Mouse (Mus musculus): Measurements from ENCODE around the gene Cenpu. TPM values are rescaled to one million over a fixed set of nuclear protein-coding genes. Genes with fewer than 3 reads are reported as not detected.
A peak's percentile ranks its signal among the peaks of the same experiment; 100 is the strongest.

The Cenpu gene
- polyA plus RNA-seq, 1 experiment from 2014 or later: 14.4 TPM

- H3K4me1 ChIP-seq: peaks cover 3% of the 10 kb centered on the region; the same call in 1 of the 2 replicates
- 63% methylated on average over 10 of the region's 10 CpGs for WGBS
- H3K27me3 ChIP-seq (replicated peaks): no peaks in the 10 kb centered on the region
- no peak overlapping the region for H3K27ac ChIP-seq
- ATAC-seq (ENCODE audit: insufficient read depth, low FRiP score, low read depth): no peak
- no peaks in the 10 kb centered on the region for H3K9me3 ChIP-seq
- H3K4me3 ChIP-seq (replicated peaks): no peak overlapping the region
- H3K9ac ChIP-seq: no peak overlapping the region
- 0 out of 2 replicates have a peak, but pooled peaks cover 4% of the 10 kb centered on the region for H3K36me3 ChIP-seq
- H3K4me2 ChIP-seq: no peak overlapping the region
Observed at GRCm38 (mm10) chr8:46526821-46527220, 25.0 kb upstream of the Cenpu start.

DNA sequence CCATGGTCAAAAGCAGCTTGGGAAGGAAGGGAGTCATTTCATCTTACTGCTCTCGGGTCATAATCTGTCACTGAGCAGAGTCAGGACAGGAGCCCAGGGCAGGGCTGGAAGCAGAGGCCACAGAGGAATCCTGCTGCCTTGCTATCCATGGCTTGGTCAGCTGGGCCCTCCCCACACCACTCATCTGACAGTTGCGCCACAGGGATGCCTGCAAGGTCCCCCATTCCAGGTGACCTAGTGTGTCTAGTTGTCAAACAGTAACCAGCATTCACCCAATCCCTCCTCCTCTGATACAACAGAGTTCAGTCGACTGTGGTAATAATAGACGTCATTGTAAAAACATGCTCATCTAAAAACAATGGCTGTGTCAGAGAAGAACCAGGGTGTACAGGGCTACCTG lies 22.3 kb upstream of the Cenpu start:
- no peaks in the 10 kb centered on the region for H3K36me3 ChIP-seq
- no peaks in the 10 kb centered on the region for H3K9me3 ChIP-seq
- H3K27ac ChIP-seq: no peak overlapping the region
- H3K4me1 ChIP-seq: peaks cover 3% of the 10 kb centered on the region; the same call in 1 of the 2 replicates
- H3K4me3 ChIP-seq (replicated peaks): no peak overlapping the region
- H3K27me3 ChIP-seq (replicated peaks): no peaks in the 10 kb centered on the region
- no peak overlapping the region for H3K4me2 ChIP-seq
- no peak overlapping the region for H3K9ac ChIP-seq
- 74% methylated on average over 4 of the region's 4 CpGs for whole genome bisulfite sequencing
- ATAC-seq (ENCODE audit: insufficient read depth, low FRiP score, low read depth): peak; percentile 27; the same call in 1 of the 2 replicates

DNA sequence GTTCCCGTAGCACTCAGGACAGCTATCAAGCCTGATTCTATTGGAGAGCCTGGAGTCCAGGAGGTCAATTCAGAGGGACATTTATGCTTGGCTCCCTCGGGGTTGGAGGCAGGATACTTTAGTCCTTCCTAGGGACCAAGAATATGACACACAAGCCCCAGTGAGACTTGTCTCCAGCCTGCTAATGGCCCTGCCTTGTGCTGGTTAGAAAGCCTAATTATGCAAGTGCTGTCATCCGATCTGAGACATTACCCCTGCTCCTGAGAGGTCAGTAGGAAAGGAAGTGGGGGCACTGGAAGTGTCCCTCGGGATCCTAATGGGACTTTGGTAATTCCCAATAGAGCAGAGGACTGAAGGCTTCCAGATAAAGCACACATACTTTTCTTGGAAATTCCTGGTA lies 21.3 kb upstream of the Cenpu start:
- Histone ChIP-seq H3K4me2 (no peak overlapping the region), H3K27me3 (replicated peaks) (no peaks in the 10 kb centered on the region), H3K27ac (no peak overlapping the region), H3K9ac (no peak overlapping the region), H3K36me3 (no peaks in the 10 kb centered on the region), H3K4me3 (replicated peaks) (no peak overlapping the region), H3K4me1 (peaks cover 3% of the 10 kb centered on the region; the same call in 1 of the 2 replicates), H3K9me3 (no peaks in the 10 kb centered on the region)
- ATAC-seq (ENCODE audit: insufficient read depth, low FRiP score, low read depth): no peak
- WGBS: 57% methylated on average over 4 of the region's 4 CpGs

DNA sequence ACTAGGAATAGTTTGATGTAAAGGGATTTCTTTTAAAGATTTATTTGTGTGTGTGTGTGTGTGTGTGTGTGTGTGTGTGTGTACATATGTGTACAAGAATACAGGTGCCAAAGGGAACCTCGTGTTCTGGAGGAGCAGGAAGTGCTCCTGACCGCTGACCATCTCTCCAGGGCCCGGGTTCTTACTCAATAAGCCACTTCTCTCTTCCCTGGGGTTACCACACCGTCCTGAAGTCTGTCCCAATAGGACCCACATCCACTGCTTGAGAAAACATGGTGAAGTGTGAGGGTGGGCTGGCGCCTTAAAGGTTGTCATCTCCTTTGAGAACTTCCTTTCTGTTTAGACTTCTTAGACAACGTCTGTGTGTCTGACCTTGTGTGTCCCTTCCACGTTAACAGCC lies 17.9 kb upstream of the Cenpu start:
- Histone ChIP-seq H3K9ac (no peak overlapping the region), H3K4me1 (no peaks in the 10 kb centered on the region), H3K4me2 (no peak overlapping the region), H3K36me3 (no peaks in the 10 kb centered on the region), H3K4me3 (replicated peaks) (no peak overlapping the region), H3K27ac (no peak overlapping the region), H3K27me3 (replicated peaks) (no peaks in the 10 kb centered on the region), H3K9me3 (no peaks in the 10 kb centered on the region)
- no peak for ATAC-seq (ENCODE audit: insufficient read depth, low FRiP score, low read depth)
- WGBS: 84% methylated on average over 7 of the region's 7 CpGs

DNA sequence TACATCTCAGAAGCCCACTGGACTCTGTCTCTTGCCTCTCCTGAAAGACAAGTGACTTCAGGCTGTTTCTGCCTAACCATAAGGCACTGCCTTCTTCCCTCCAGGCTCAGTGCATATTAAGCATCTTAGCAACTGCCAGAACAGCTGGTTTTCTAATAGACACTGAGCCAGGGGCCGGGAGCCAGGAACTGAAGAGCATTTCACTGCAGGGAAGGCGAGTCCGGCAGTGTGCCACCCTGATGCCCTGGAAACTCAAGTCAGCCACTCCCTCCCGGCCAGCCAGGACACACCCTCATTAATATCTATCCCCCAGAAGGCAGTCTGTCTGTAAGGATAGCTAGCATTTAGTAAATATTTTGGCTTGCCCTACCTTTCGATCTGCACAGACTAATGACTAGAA lies 12.1 kb upstream of the Cenpu start:
- Histone ChIP-seq H3K9ac (no peak overlapping the region), H3K4me1 (peaks cover 12% of the 10 kb centered on the region; the same call in 1 of the 2 replicates), H3K36me3 (no peaks in the 10 kb centered on the region), H3K9me3 (no peaks in the 10 kb centered on the region), H3K4me2 (no peak overlapping the region), H3K4me3 (replicated peaks) (no peak overlapping the region), H3K27me3 (replicated peaks) (no peaks in the 10 kb centered on the region), H3K27ac (no peak overlapping the region)
- peak; percentile 90 for ATAC-seq (ENCODE audit: insufficient read depth, low FRiP score, low read depth)
- WGBS: 48% methylated on average over 5 of the region's 5 CpGs

- ATAC-seq (ENCODE audit: insufficient read depth, low FRiP score, low read depth): no peak
- WGBS: 71% methylated on average over 7 of the region's 7 CpGs
Observed at GRCm38 (mm10) chr8:46543191-46543590, 8.6 kb upstream of the Cenpu start.

DNA sequence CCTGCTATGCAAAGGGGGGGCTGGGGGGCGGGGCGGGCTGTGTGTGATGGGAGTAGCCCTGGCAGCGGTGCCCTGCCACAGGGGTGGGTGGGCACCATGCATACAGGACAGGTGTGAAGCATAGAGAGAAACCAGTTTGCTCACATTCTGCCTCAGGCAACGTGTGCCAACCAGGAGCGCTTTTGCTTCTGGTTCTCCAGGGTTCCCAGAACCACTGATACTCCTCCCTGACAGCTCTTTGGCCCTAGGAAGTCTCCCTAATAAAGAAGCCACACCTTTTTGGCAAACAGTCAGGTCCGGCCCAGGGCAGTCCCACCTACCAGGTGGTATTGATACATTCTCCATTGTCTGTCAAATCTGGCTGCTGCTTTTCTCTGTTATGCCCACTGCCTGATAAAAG lies 8.2 kb upstream of the Cenpu start:
- WGBS: 43% methylated on average over 6 of the region's 6 CpGs
- H3K9me3 ChIP-seq: no peaks in the 10 kb centered on the region

More at GRCm38 (mm10) chr8:46543191-46543590, 8.6 kb upstream of the Cenpu start:
- Histone ChIP-seq H3K27ac (no peak overlapping the region), H3K36me3 (no peaks in the 10 kb centered on the region), H3K9me3 (no peaks in the 10 kb centered on the region), H3K4me1 (peaks cover 12% of the 10 kb centered on the region; the same call in 1 of the 2 replicates), H3K9ac (no peak overlapping the region), H3K4me2 (no peak overlapping the region), H3K4me3 (replicated peaks) (no peak overlapping the region), H3K27me3 (replicated peaks) (no peaks in the 10 kb centered on the region)

GRCm38 (mm10) chr8:46545854-46546253 lies 6.0 kb upstream of the Cenpu start:
- 85% methylated on average over 5 of the region's 5 CpGs for WGBS
- no peak overlapping the region for H3K4me2 ChIP-seq
- no peaks in the 10 kb centered on the region for H3K36me3 ChIP-seq
- no peak overlapping the region for H3K27ac ChIP-seq
- no peak overlapping the region for H3K4me3 ChIP-seq (replicated peaks)
- peaks cover 6% of the 10 kb centered on the region; the same call in 1 of the 2 replicates for H3K4me1 ChIP-seq
- H3K27me3 ChIP-seq (replicated peaks): no peaks in the 10 kb centered on the region
- no peaks in the 10 kb centered on the region for H3K9me3 ChIP-seq
- no peak overlapping the region for H3K9ac ChIP-seq
- ATAC-seq (ENCODE audit: insufficient read depth, low FRiP score, low read depth): no peak

More for the DNA sequence above, 8.2 kb upstream of the Cenpu start:
- ATAC-seq (ENCODE audit: insufficient read depth, low FRiP score, low read depth): no peak
- Histone ChIP-seq H3K36me3 (no peaks in the 10 kb centered on the region), H3K27me3 (replicated peaks) (no peaks in the 10 kb centered on the region), H3K9ac (no peak overlapping the region), H3K27ac (no peak overlapping the region), H3K4me1 (peaks cover 12% of the 10 kb centered on the region; the same call in 1 of the 2 replicates), H3K4me3 (replicated peaks) (no peak overlapping the region), H3K4me2 (no peak overlapping the region)

DNA sequence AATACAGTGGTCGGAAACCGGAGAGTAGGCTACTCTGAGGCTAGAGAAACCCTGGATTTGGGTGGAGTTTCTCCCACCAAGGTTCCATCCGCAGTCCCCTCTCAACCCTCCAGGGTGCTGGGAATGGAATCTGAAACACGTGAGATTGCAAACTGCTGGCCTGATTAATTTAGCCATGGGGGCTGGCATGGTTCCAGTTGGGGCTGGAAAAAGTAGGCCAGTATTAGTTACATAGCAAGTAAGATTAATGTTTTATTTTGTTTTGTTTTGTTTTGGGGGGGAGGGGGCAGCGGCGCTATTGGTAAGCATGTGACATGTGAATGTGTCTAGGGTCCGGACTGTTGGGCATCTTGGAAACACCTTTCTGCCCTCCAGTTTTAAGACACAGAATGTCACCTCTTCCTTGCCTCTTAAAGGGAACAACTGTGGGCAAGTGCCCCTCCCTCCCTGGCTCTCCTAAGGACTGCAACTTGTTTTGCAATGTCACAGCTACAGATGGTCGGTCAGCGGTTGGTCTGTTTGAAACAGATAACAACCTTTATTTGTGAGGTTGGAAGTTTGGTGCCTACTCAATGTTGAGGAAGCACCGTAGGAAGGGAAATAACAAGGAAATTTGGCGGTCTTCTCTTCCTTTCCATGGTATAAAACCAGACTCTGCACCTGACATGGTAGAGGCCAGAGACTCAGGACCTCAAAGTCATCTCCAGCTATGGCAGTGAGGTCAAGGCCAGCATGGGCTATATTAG lies 5.2 kb upstream of the Cenpu start:
- WGBS: 70% methylated on average over 11 of the region's 11 CpGs
- Histone ChIP-seq H3K27ac (no peak overlapping the region; the same call in 1 of the 2 replicates), H3K4me2 (no peak overlapping the region)

GRCm38 (mm10) chr8:46547245-46547644 lies 4.6 kb upstream of the Cenpu start:
- Histone ChIP-seq H3K9me3 (no peaks in the 10 kb centered on the region), H3K4me3 (replicated peaks) (no peak overlapping the region), H3K4me1 (peaks cover 7% of the 10 kb centered on the region; the same call in 1 of the 2 replicates), H3K27ac (no peak overlapping the region; the same call in 1 of the 2 replicates), H3K36me3 (no peaks in the 10 kb centered on the region), H3K9ac (no peak overlapping the region), H3K27me3 (replicated peaks) (no peaks in the 10 kb centered on the region), H3K4me2 (no peak overlapping the region)
- 34% methylated on average over 4 of the region's 4 CpGs for WGBS
- ATAC-seq (ENCODE audit: insufficient read depth, low FRiP score, low read depth): no peak

More for the DNA sequence above, 5.2 kb upstream of the Cenpu start:
- Histone ChIP-seq H3K9ac (no peak overlapping the region), H3K4me1 (peaks cover 6% of the 10 kb centered on the region; the same call in 1 of the 2 replicates), H3K27me3 (replicated peaks) (no peaks in the 10 kb centered on the region), H3K9me3 (no peaks in the 10 kb centered on the region), H3K36me3 (no peaks in the 10 kb centered on the region), H3K4me3 (replicated peaks) (no peak overlapping the region)
- ATAC-seq (ENCODE audit: insufficient read depth, low FRiP score, low read depth): peak; percentile 80

DNA sequence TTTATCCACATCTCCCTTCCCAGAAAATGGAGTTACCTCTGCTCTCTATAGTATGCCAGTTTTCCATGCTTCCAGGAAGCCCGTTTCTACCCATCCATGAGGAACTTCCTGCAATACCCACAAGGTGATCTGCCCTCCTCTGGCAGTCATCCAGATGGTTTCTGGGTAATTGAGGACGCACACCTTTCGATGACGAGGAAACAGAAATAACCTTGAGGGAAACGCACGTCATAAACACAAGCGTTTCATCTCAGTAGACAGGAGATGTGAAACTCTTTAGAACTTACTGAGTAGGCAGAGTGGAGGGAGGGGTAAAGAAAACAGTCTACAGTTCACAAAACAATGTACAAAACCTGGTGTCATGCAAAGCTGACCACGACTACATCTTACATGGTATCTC lies 1.8 kb upstream of the Cenpu start:
- no peaks in the 10 kb centered on the region for H3K27me3 ChIP-seq (replicated peaks)
- no peak overlapping the region for H3K4me3 ChIP-seq (replicated peaks)
- ATAC-seq (ENCODE audit: insufficient read depth, low FRiP score, low read depth): no peak
- 83% methylated on average over 8 of the region's 8 CpGs for WGBS
- no peak overlapping the region for H3K9ac ChIP-seq
- no peak overlapping the region for H3K27ac ChIP-seq
- no peaks in the 10 kb centered on the region for H3K36me3 ChIP-seq
- no peaks in the 10 kb centered on the region for H3K9me3 ChIP-seq
- H3K4me2 ChIP-seq: no peak overlapping the region
- H3K4me1 ChIP-seq: peaks cover 5% of the 10 kb centered on the region; the same call in 1 of the 2 replicates

GRCm38 (mm10) chr8:46551029-46551428 lies 799 bp upstream of the Cenpu start:
- ATAC-seq (ENCODE audit: insufficient read depth, low FRiP score, low read depth): no peak
- no peak overlapping the region for H3K27ac ChIP-seq

More at GRCm38 (mm10) chr8:46551029-46551428, 799 bp upstream of the Cenpu start:
- Histone ChIP-seq H3K9ac (no peak overlapping the region), H3K4me2 (peak overlapping the region; percentile 56), H3K4me3 (replicated peaks) (peak overlapping the region; percentile 81; the same call in 1 of the 2 replicates), H3K9me3 (no peaks in the 10 kb centered on the region), H3K4me1 (peaks cover 5% of the 10 kb centered on the region; the same call in 1 of the 2 replicates), H3K36me3 (no peaks in the 10 kb centered on the region), H3K27me3 (replicated peaks) (no peaks in the 10 kb centered on the region)
- WGBS: 25% methylated on average over 4 of the region's 4 CpGs

Data from stomach, embryonic 15.5 days (tissue).